Mouse (Mus musculus) testis, postnatal 10 days (tissue): ENCODE measurements around the gene Sppl2b.
"Not testable (repeated sequence)": the region's sequence is repeated elsewhere in the genome, so short reads cannot be mapped to it uniquely, and the experiment has no call there.

Experiments used
- DNase-seq: peaks from one replicate; pipeline ENCODE4 v3.0.0; 2021; ENCODE audit warnings: low spot score

Sppl2b gene

DNA sequence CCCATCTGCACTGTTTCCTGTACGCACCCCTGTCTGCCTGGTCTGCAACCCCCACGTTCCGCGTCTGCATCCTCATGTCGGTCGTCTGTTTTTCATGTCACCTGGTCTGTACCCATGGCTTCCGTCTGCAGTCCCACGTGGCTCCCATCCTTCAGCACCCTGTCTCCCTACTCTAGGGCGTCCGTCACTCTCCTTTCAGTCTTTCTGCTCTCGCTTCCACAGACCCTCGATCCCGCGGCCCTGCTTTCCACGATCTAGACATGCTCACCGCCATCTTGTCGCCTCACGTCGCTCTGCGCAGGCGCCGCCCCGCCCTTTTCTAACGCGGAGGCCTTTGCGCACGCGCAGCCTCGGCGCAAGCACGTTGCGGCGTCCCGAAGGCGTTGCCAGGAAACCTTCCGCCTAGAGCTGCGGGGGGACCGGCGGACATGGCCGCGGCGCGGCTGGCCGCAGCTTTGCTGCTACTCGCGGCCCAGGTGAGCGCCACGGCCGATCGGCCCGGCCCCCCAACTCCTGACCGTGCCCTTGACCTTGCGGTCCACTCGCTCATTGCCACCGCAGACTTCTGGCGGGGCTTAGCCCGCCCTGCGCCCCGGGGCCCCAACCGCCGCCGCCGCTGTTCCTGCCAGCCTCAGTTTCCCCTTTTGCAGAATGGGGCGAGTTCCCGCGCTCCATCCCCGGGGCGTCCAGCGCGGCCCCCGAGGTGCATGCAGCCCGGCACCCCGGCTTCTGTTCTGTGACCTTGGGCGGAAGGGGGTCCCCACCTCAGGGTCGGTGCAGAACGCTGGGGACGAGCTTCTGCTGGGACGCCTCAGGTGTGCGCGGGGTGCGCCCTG lies at the start of gene Sppl2b, which contains the start of gene Lsm7:
Gene Sppl2b (plus strand): TSS at position 363 of the 836 bp plus-strand sequence.
Gene Lsm7 (minus strand): TSS at position 297 of the 836 bp plus-strand sequence.
- DNase-seq: peak; percentile 99

DNA sequence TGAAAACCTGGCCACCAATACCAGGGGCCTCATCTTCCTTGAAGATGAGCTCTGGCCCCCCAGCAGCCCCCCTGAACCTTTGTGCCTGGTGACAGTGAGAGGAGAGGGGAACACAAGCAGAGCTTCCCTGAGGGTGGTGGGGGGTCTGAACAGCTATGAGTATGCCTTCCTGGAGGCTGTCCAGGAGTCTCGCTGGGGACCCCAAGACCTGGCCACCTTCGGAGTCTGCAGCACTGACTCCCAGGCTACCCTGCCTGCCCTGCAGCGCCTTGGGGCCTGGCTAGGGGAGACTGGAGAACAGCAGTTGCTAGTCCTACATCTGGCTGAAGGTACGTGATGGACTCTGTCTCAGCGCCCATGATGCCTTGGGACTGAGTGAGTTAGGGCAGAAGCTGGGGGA lies 49.8 kb upstream of the Sppl2b start:
- no peak for DNase-seq

DNA sequence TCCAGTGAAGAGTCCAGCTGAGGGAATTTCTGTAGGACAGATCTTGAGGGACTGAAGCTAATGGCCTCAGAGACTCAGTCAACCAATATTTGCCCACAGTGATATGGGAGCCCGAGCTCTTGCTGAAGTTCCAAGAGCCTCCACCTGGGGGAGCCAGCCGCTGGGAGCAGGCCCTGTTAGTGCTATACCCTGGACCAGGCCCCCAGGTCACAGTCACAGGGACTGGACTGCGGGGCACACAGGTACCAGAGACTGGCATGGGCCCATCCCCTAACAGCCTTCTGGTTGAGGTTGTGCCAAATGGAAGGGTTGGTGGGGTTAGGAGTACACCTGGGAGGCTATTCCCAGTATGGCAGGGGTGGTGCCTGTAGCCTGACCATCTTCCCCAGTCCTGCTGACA lies 49.1 kb upstream of the Sppl2b start:
- peak; percentile 96 for DNase-seq

DNA sequence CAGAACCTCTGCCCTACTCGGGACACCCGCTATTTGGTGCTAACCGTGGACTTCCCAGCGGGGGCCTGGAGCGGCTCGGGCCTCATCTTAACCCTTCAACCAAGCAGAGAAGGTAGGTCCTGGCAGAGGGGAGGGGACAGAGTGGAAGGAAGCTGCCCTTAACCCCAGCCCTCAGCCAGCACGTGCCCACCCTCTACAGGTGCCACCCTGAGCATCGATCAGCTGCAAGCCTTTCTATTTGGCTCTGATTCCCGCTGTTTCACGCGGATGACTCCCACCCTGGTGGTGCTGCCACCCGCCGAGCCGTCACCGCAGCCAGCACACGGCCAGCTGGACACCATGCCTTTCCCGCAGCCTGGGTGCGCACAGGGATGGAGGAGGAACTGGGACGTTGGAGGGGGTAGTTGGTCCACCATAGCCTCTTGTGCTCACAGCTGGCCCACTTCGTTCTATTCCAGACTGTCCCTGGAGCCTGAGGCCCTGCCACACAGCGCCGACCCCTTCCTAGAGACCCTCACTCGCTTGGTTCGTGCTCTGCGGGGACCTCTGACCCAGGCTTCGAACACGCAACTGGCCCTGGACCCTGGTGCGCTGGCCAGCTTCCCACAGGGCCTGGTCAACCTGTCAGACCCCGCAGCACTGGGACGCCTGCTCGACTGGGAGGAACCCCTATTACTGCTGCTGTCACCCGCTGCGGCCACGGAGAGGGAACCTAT lies 48.6 kb upstream of the Sppl2b start:
- no peak for DNase-seq

DNA sequence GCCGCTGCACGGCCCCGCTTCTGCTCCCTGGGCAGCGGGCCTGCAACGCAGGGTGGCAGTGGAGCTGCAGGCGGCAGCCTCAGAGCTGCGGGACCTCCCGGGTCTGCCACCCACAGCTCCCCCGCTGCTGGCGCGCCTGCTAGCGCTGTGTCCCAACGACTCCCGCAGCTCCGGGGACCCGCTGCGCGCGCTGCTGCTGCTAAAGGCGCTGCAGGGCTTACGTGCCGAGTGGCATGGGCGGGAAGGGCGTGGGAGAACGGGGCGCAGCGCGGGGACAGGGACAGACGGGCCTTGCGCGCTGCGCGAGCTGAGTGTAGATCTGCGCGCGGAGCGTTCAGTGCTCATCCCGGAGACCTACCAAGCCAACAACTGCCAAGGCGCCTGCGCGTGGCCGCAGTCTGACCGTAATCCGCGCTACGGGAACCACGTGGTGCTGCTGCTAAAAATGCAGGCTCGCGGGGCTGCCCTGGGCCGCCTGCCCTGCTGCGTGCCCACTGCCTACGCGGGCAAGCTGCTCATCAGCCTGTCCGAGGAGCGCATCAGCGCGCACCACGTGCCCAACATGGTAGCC lies 47.9 kb upstream of the Sppl2b start:
- DNase-seq: peak; percentile 78

DNA sequence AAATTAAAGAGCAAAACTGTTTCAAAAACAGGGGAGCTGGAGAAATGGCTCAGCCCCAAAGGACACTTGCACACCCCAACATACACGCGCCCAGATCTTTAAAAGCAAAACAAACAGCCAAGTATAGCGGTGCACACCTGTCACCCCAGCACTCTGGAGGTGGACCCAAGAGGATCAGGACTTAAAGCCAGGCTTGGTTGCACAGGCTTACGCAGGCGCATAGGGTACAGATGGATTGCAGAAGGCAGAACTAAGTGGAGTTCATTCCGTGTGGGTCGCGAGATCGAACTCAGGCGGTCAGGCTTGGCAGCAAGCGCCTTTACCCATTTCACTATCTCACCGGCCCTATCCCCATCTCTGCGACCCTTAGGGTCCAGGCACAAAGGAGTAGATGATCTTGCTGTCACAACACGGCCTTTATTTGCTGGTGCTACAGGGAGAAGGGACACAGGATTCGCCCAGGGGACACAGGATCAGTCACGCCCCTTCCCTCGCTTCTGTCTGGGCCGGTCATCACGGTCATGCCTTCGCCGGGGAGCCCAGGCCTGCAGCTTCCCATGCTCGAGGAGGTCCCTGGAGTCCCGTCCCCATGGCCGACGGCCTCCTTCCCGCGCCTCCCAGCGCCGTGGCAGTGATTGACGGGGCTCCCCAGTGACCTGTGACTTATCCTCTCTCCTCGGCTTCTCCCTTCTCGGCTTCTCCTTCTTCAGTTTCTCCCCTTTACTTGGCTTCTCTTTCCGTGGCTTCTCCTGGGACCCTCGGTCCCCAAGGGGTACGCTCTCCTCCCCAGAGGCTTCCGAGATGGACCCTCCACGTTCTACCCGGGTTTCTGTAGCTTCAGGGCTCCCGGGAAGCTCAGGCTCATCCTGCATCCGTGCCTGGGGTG lies 46.7 kb upstream of the Sppl2b start:
- DNase-seq: no peak

DNA sequence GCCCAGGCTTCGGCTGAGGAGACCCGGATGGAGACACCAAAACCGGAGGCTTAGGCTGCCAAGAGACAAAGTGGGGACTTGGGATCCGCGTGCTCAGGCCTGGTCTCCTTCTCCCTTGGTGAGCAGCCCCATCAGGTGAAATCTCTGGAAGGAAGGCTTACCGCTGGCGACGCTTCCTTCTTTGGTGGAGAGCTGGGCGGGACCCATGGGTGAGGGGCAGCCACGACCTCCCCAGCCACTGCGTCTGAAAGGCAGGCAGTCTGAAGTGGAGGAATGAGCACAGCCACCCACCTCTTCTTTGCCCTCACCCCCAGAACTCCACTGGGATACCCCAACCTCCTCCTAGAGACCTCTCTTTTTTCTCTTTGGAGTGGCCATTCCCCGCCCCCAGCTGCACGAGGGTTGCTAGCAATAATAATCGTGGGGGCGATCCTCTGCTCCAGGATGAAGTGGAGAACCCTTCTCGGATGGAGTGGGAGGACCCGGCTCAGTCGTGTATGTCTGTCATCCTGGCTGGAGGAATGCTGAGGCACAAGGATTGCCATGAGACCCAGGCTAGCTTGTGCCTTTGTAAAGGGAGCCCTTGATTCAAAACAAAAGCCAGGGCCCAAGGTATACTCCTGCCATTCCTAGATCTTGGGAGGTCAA lies 46.0 kb upstream of the Sppl2b start:
- DNase-seq: no peak

DNA sequence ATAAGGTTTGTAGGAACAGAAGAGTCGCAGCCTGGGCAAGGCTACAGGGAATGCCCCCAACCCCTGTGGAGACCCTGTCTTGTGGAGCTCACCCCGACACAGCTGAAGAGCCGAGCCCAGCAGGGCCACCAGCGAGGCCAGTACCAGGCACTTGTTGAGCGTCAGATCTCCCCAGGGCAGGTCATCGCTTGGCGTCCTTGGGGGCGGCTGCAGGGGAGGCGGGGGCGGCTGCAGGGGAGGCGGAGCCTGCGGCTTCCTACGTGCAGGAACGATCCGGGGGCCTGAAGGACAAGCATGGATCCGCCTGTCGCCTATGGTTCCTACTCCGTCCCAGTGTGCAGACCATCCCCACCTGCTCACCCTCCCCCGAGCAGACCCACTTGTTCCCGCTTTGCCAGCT lies 45.0 kb upstream of the Sppl2b start:
- peak; percentile 78 for DNase-seq

DNA sequence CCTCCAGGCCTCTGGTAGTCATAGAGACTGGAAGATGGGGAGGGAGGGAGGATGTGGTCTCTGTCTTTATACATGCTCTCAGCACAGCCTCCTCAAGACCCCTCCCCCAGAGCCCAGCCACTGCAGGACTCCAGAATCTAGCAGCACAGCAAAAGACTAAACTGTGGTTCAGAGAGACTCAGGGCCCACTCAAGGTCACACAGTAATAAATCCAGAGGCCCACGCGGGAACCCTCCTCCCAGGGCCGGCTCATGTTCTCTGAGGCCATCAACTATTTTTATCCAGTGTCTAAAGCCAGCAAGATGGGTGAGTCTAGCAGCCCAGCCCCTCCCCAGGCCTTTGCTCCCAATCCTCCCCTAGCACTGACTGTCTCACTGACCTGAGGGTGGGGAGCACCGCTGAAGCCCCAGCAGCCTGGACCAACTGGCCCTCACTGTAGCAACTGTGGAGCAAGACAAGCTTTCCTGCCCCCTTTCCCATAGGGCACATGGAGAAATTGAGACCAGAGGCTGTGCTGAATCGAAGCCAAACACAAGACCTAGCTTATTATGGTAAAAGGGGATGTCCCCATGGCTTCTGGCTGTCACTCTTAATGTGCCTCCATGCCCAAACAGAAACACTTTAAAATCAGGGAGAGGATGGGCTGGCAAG lies 42.6 kb upstream of the Sppl2b start:
- DNase-seq: no peak

DNA sequence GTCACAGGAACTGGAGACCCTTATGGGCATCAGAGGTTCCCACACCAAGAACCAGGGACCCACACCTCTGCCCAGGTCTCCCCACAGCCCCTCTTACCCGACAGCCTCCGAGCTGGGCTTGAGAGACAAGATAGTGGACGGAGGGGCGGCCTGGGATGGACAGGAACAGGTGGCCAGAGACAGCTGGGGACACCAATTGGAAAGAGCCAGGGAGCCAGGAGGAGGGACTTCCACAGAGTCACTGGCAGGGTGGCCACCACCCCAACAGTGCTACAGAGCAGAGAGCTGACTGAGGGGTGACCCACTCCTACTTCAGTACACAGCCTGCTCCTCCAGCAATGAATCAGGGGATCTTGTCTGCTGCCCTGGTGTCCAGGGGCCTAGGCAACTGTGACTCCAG lies 41.7 kb upstream of the Sppl2b start, which contains the start of gene Jsrp1:
Gene Jsrp1 (minus strand): TSS at position 133 of the 400 bp plus-strand sequence.
- no peak for DNase-seq

DNA sequence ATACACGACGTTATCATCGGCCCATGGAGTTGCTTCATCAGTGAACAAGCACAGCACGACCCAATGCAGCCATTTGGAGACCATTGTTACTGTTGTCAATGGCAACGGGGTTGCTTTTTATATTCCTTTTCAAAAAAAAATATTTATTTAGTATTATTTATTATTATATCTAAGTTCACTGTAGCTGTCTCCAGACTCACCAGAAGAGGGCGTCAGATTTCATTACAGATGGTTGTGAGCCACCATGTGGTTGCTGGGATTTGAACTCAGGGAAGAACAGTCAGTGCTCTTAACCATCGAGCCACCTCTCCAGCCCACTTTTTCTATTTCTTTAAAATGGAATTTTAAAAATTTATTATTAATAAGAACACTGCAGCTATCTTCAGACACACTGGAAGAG lies 40.3 kb upstream of the Sppl2b start:
- no peak for DNase-seq

DNA sequence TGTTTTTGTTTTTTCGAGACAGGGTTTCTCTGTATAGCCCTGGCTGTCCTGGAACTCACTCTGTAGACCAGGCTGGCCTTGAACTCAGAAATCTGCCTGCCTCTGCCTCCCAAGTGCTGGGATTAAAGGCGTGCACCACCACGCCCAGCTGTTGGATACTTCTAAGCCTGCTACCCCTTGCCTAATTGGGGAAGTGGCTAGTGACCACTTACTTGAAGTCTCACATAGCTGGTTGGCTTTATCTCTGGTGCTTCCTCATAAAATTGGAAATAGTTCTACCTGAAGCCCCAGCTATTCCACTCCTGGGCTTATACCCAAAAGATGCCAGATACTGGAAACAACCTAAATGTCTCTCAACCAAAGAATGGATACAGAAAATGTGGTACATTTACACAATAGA lies 38.8 kb upstream of the Sppl2b start:
- not testable (repeated sequence) for DNase-seq

DNA sequence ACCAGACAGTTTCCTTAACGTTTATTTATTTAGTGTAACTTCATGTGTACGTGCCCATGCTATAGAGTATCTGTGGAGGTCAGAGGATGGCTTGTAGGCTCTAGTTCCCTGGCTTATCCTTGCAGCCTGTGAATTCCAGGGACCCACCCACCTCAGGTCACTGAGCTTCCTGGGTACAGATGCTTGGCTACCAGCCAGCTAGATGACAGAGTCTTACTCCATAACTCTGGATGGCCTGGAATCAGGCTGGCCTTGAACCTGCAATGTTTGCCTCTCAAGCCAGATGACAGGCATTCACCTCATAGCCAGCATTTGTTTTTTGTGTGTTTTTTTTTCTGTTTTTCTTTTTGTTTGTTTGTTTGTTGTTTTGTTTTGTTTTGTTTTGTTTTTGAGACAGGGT lies 37.9 kb upstream of the Sppl2b start:
- no peak for DNase-seq

DNA sequence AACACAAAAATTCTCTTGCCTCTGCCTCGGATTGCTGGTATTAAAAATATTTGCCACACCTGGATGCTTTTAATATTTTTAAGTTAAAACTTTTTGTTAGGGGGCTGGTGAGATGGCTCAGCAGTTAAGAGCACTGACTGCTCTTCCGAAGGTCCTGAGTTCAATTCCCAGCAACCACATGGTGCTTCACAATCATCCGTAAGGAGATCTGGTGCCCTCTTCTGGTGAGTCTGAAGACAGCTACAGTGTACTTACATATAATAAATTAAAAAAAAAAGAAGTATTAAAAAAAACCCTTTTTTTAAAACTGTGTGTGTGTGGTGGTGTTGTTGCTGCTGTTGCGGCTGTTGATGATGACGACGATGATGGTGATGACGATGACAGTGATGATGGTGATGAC lies 37.1 kb upstream of the Sppl2b start:
- DNase-seq: not testable (repeated sequence)

DNA sequence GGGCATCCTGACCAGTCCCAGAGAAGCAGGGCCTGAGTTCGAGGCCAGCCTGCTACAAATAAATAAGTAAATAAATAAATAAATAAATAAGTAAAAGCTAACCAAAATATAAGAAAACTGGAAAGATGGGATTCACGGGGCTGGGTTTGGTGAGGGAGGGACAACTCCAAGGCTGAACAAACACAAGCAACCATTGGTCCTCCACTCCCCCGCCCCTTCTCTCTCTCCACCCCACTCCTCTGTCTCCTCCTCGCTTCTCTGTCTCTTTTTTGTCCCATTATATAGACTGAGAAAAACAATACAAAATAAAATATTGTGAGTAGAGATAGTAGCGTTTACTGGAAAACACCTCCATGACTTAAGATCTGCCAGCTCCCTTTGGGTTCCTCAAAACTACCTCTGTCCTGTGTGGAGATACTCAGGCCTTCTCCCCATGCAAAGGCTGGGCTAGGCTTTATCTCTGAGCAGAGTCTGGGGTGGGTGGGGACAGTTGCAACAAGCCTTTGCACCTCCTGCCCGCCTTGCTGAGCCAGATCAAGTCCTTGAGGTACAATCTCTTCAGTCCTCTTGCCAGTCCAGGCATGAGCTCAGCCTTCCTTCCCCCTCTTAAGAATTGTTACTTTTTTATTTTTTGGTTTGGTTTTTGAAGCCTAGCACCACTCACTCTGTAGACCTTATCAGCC lies 36.3 kb upstream of the Sppl2b start:
- DNase-seq: no peak

DNA sequence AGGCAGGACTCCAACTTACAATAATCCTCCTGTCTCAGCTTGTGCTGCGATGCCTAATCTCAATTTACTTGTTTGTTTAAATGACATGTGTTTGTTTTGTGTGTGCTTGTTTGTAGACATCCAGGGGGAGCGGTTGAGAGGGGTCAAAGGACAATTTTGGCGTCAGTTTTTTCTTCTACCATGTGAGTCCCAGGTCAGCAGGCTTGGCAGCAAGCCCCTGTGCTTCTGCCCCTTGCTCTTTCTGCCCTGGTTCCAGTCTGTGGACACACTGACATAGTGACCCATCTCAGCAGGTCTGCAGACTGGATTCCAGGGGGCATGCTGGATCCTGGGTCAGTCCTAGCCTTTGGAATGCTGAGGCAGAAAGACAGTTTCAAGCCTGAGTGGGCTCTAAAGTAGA lies 35.7 kb upstream of the Sppl2b start:
- DNase-seq: no peak

DNA sequence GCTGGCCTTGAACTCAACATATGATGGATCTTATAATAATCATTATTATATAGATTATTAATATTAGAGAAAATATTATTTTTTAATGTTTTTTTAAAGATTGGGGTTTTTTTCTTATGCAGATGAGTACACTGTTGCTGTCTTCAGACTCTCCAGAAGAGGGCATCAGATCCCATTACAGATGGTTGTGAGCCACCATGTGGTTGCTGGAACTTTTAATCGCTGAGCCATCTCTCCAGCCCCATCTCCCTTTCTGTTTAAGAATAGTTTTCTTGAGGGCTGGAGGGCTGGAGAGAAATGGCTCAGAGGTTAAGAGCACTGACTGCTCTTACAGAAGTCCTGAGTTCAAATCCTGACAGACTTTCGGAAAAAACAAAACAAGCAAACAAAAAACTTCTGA lies 33.1 kb upstream of the Sppl2b start:
- DNase-seq: no peak

DNA sequence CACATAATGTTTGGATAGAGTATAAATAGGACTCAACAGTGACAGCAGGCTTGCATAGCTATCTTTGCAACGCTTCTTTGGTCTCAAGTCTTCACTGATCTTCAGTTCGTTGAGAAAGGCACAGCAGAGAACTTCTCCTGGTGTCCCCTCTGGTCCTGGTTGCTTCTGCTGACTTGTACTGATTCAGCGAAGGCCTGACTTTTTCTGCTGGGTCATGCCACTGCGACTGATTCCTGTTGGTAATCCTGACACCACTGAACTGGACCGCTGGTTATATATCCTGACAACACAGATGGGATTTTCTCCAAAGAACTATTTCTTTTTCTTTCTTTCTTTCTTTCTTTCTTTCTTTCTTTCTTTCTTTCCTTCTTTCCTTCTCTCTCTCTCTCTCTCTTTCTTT lies 32.5 kb upstream of the Sppl2b start:
- no peak for DNase-seq

DNA sequence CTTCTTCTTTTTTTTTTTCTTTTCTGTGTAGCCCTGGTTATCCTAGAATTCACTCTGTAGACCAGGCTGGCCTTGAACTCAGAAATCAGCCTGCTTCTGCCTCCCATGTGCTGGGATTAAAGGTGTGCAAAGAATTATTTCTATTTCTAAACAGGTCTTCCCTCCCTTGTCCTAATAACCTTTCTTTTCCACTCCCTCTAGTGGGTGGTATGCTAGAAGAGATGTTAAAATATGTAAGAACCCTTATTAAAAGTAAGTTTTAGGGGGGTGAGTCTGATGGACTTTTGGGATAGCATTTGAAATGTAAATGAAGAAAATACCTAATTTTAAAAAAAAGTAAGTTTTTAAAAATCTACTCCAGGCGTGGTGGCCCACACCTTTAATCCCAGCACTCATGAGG lies 31.8 kb upstream of the Sppl2b start:
- no peak for DNase-seq
